Mouse (Mus musculus) midbrain, embryonic 11.5 days (tissue): ENCODE results near the gene Pear1. TPM values are rescaled to one million over a fixed set of nuclear protein-coding genes. Genes with fewer than 3 reads are reported as not detected.

Experiments used
- ATAC-seq: fragments of 200-750 bp; cut with Nextera tagmentation; 2 replicates; pipeline ENCODE4 v1.8.0; 2017; ENCODE audit warnings: moderate TSS enrichment, moderate library complexity; ENCODE audit not compliant: low FRiP score
- DNase-seq: peaks from one replicate; pipeline ENCODE4 v3.0.0; 2015; ENCODE audit warnings: low spot score; ENCODE audit errors: missing footprints
- H3K27ac ChIP-seq: fragments of 300-500 bp; sonication (generic); 2 replicates; pipeline ENCODE4 v1.5.1; 2014; ENCODE audit warnings: low read depth, low read length
- H3K27me3 ChIP-seq: fragments of 300-500 bp; sonication (generic); 2 replicates; pipeline ENCODE4 v1.6.1; 2014; ENCODE audit warnings: mild to moderate bottlenecking, low read length, moderate library complexity, mixed read lengths; ENCODE audit not compliant: control insufficient read depth, insufficient read depth
- H3K36me3 ChIP-seq: fragments of 300-500 bp; sonication (generic); 2 replicates; pipeline ENCODE4 v1.6.1; 2014; ENCODE audit warnings: mild to moderate bottlenecking, low read length, moderate library complexity, mixed read lengths; ENCODE audit not compliant: control insufficient read depth, insufficient read depth
- H3K4me1 ChIP-seq: fragments of 300-500 bp; sonication (generic); 2 replicates; pipeline ENCODE4 v1.6.1; 2014; ENCODE audit warnings: low read length; ENCODE audit not compliant: control insufficient read depth, insufficient read depth
- H3K4me2 ChIP-seq: fragments of 300-500 bp; sonication (generic); 2 replicates; pipeline ENCODE4 v1.6.1; 2014; ENCODE audit warnings: mild to moderate bottlenecking, moderate library complexity
- H3K4me3 ChIP-seq: fragments of 300-500 bp; sonication (generic); 2 replicates; pipeline ENCODE4 v1.5.1; 2014; ENCODE audit warnings: low read depth, low read length
- H3K9ac ChIP-seq: fragments of 300-500 bp; sonication (generic); 2 replicates; pipeline ENCODE4 v1.6.1; 2014; ENCODE audit warnings: low read length
- H3K9me3 ChIP-seq: fragments of 300-500 bp; sonication (generic); 2 replicates; pipeline ENCODE4 v1.6.1; 2016; ENCODE audit warnings: low read length; ENCODE audit not compliant: control insufficient read depth
- WGBS: fragments of 180-500 bp; shearing (Covaris S2); extraction: QIAGEN DNeasy Blood & Tissue Kit; methylation state at CpG from one replicate; pipeline ENCODE4 v1.1.7; 2014; 5-methylcytosine and 5-hydroxymethylcytosine counted together
- polyA plus RNA-seq: library from polyadenylated mRNA; unstranded; fragments of >200 nt; fragmentation: Nextera tagmentation; extraction: Ambion mirVana; gene quantifications from 2 replicates; pipeline ENCODE4 v1.2.1, GENCODE M21; 2014

Pear1 gene
- polyA plus RNA-seq, 1 experiment from 2014 or later = 6.9 TPM

- Histone ChIP-seq H3K4me1 (0 out of 2 replicates have a peak, but pooled peaks cover 3% of the 10 kb centered on the region), H3K9me3 (no peaks in the 10 kb centered on the region), H3K27ac (no peak overlapping the region), H3K9ac (no peak overlapping the region), H3K36me3 (no peaks in the 10 kb centered on the region), H3K4me3 (no peak overlapping the region), H3K4me2 (no peak overlapping the region), H3K27me3 (peaks cover 4% of the 10 kb centered on the region)
- DNase-seq (no peak), ATAC-seq (no peak)
- WGBS = 82% methylated on average over 3 of the region's 3 CpGs
Observed at GRCm38 (mm10) chr3:87752567-87752966, 71.5 kb downstream of the Pear1 start.

DNA sequence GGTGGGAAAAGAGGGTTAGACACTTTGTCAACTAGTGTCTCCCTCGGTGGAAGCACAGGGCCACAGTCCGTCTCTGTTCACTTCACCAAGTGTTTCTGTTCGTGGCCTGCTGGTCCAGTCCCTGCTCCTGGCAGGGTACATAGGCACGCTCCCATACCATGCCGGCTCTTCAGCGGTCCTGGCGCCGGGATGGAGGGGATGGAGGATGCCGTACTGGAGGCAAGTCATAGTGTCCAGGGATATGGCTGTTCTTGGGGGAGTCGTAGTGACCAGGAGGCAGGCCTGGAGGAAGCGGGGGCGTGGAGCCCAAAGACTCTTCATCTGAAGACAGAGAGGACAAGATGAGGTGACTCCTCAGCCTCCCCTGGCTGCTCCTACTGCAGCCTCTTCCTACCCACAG is 74.1 kb downstream of the Pear1 start:
- ATAC-seq (no peak), DNase-seq (no peak)
- no peaks in the 10 kb centered on the region for H3K36me3 ChIP-seq
- H3K27me3 ChIP-seq = no peaks in the 10 kb centered on the region; the same call in 1 of the 2 replicates
- 94% methylated on average over 12 of the region's 12 CpGs for WGBS
- H3K9ac ChIP-seq = no peak overlapping the region
- no peaks in the 10 kb centered on the region for H3K9me3 ChIP-seq
- no peak overlapping the region for H3K27ac ChIP-seq
- H3K4me3 ChIP-seq = no peak overlapping the region
- H3K4me2 ChIP-seq = no peak overlapping the region
- peaks cover 12% of the 10 kb centered on the region for H3K4me1 ChIP-seq

DNA sequence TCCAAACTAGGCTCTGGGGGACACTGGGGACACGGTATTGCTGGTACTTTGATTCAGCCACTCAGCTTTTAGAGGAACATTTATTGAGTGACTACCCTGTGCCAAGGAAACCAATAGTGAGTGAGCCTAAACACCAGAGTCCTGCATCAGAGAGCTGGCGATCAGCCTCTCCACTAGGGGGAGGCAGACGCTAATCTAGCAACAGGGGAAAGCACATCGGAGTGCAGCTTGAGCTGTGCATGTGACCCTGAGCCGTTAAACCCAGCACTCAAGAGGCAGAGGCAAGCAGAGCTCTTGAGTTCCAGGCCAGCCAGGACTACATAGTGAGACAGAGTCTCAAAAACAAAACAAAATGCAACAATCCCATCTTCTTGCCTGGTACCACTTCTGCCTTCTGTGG is 75.1 kb downstream of the Pear1 start:
- WGBS = 17% methylated on average over 5 of the region's 5 CpGs
- Histone ChIP-seq H3K4me3 (no peak overlapping the region), H3K27me3 (no peaks in the 10 kb centered on the region; the same call in 1 of the 2 replicates), H3K4me2 (no peak overlapping the region), H3K9ac (no peak overlapping the region), H3K4me1 (peaks cover 14% of the 10 kb centered on the region), H3K9me3 (no peaks in the 10 kb centered on the region), H3K27ac (no peak overlapping the region), H3K36me3 (no peaks in the 10 kb centered on the region)
- no peak for DNase-seq
- ATAC-seq = no peak

DNA sequence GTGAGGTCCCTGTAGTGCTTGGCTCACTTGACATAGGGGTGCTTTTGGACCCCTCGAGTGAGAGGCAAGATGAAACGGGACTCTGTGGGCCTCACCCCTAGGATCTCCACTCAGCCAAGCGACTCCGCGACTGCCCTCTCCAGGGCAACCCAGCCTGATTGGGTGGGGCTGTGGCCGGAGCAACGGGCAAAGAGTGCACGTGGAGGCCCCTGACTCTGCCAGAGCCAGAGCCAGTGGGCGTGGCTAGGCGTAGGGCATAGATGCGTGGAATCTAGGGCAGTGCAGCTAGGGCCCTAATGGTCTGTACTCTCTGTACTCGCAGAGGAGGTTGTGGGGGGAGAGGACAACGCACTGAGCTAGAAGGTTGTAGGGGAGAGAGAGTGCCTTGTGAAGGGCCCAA is 75.7 kb downstream of the Pear1 start, which contains the start of gene Lrrc71:
Lrrc71 (minus strand) TSS at position 195 of the 400 bp plus-strand sequence.
- Histone ChIP-seq H3K9me3 (no peaks in the 10 kb centered on the region), H3K27me3 (no peaks in the 10 kb centered on the region; the same call in 1 of the 2 replicates), H3K36me3 (no peaks in the 10 kb centered on the region), H3K9ac (no peak within 1 kb of the TSS), H3K4me1 (peaks cover 14% of the 10 kb centered on the region), H3K27ac (no peak within 1 kb of the TSS), H3K4me3 (no peak within 1 kb of the TSS), H3K4me2 (no peak within 1 kb of the TSS)
- ATAC-seq (peak; percentile 40; the same call in 1 of the 2 replicates), DNase-seq (no peak)
- WGBS = 44% methylated on average over 13 of the region's 13 CpGs

DNA sequence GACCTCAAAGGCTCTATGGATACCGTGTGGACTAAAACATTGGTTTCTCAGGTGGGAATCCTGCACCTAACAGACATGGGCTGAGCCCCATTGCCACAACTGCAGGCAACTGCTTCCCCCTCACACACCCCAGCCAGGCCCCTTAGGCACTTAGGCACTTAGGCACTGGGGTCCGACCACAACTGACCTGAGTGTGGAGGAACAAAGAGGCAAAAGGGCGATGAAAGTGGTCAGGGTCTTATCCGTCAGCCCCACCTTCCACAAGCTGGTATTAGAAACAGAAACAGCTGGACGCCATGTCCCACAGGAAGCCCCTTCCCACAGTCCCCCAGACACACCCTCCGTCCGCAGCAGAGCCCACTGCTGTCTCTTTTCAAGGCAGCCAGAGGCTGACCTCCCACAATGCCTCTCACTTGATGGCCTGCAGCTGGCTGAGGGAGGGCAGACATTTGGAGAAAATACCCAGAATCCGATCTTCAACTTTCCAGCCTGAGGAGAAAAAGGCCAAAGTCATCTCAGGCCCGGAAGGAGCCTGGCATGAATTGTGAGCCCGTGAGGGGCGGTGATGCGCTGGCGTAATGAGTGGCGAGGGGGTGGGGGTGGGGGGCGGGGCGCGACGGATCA is 79.0 kb downstream of the Pear1 start:
- peak; percentile 61; the same call in 1 of the 2 replicates for ATAC-seq
- H3K4me1 ChIP-seq = peaks cover 14% of the 10 kb centered on the region

GRCm38 (mm10) chr3:87743927-87744326 is 80.2 kb downstream of the Pear1 start:
- no peak overlapping the region for H3K4me2 ChIP-seq
- peaks cover 14% of the 10 kb centered on the region for H3K4me1 ChIP-seq
- H3K27ac ChIP-seq = no peak overlapping the region
- DNase-seq (no peak), ATAC-seq (no peak)
- H3K36me3 ChIP-seq = no peaks in the 10 kb centered on the region
- WGBS = 83% methylated on average over 4 of the region's 4 CpGs
- no peak overlapping the region for H3K4me3 ChIP-seq
- H3K9ac ChIP-seq = no peak overlapping the region
- no peaks in the 10 kb centered on the region; the same call in 1 of the 2 replicates for H3K27me3 ChIP-seq
- H3K9me3 ChIP-seq = no peaks in the 10 kb centered on the region

More for the DNA sequence above, 79.0 kb downstream of the Pear1 start:
- H3K27me3 ChIP-seq = no peaks in the 10 kb centered on the region; the same call in 1 of the 2 replicates
- H3K9ac ChIP-seq = peak overlapping the region; percentile 31
- peak overlapping the region; percentile 26 for H3K4me2 ChIP-seq
- 40% methylated on average over 18 of the region's 18 CpGs for WGBS
- no peak overlapping the region for H3K4me3 ChIP-seq
- H3K27ac ChIP-seq = no peak overlapping the region
- no peaks in the 10 kb centered on the region for H3K36me3 ChIP-seq
- DNase-seq = peak; percentile 91
- no peaks in the 10 kb centered on the region for H3K9me3 ChIP-seq

DNA sequence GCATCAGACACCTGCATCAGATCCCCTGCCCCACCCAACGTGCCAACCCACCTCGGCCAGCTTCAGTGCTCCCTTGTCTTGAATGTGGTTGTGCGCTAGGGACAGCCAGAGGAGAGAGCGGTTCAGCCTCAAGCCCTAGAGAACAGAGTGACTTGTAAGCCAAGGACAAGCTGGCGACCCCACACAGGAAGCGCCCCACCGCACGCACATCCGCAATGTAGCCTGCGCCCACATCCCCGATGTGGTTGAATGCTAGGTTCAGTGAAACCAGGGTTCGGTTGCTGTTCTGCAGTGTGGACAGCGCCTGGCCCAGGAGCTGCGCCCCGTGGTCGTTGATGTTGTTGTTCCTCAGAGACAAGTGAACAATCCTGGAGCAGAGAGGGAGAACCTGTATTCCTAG is 81.4 kb downstream of the Pear1 start:
- no peak for DNase-seq
- no peak overlapping the region for H3K4me3 ChIP-seq
- no peaks in the 10 kb centered on the region; the same call in 1 of the 2 replicates for H3K27me3 ChIP-seq
- ATAC-seq = no peak
- H3K9ac ChIP-seq = no peak overlapping the region
- no peak overlapping the region for H3K27ac ChIP-seq
- no peaks in the 10 kb centered on the region for H3K36me3 ChIP-seq
- H3K4me1 ChIP-seq = peaks cover 11% of the 10 kb centered on the region
- 89% methylated on average over 16 of the region's 16 CpGs for WGBS
- no peak overlapping the region for H3K4me2 ChIP-seq
- no peaks in the 10 kb centered on the region for H3K9me3 ChIP-seq

GRCm38 (mm10) chr3:87742013-87742412 is 82.1 kb downstream of the Pear1 start:
- H3K4me1 ChIP-seq = peaks cover 11% of the 10 kb centered on the region
- H3K36me3 ChIP-seq = no peaks in the 10 kb centered on the region
- no peaks in the 10 kb centered on the region; the same call in 1 of the 2 replicates for H3K27me3 ChIP-seq
- no peaks in the 10 kb centered on the region for H3K9me3 ChIP-seq
- H3K27ac ChIP-seq = no peak overlapping the region
- H3K4me3 ChIP-seq = no peak overlapping the region
- ATAC-seq = no peak
- WGBS = 91% methylated on average over 3 of the region's 3 CpGs
- H3K4me2 ChIP-seq = no peak overlapping the region
- no peak for DNase-seq
- no peak overlapping the region for H3K9ac ChIP-seq

DNA sequence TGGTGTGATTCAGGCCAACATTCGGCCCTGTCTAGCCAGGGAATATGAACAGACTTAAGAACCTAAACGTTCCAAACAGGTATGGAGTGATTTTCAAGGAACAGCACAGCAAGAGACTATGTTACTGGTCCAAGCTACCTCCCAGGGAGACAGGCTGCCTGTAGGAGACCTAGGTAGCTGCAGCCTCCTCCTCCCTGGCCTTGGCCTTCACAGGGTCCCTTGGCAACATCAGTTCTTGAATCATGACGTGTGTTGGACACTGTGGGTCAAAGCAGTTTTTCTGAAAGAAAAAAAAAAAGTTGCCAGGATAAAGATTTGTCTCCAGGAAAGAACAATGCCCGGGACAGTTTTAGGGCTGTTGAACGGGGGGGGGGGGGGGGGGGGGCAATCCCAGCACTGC is 85.2 kb downstream of the Pear1 start:
- Histone ChIP-seq H3K9ac (no peak overlapping the region), H3K9me3 (no peaks in the 10 kb centered on the region), H3K27ac (no peak overlapping the region), H3K4me1 (no peaks in the 10 kb centered on the region), H3K4me3 (no peak overlapping the region), H3K36me3 (peaks cover 10% of the 10 kb centered on the region; the same call in 1 of the 2 replicates), H3K27me3 (no peaks in the 10 kb centered on the region), H3K4me2 (no peak overlapping the region)
- WGBS = 89% methylated on average over 5 of the region's 5 CpGs
- no peak for ATAC-seq
- DNase-seq = no peak
